ENCODE assay signal across 8 mouse cellular contexts in the genomic region with DNA sequence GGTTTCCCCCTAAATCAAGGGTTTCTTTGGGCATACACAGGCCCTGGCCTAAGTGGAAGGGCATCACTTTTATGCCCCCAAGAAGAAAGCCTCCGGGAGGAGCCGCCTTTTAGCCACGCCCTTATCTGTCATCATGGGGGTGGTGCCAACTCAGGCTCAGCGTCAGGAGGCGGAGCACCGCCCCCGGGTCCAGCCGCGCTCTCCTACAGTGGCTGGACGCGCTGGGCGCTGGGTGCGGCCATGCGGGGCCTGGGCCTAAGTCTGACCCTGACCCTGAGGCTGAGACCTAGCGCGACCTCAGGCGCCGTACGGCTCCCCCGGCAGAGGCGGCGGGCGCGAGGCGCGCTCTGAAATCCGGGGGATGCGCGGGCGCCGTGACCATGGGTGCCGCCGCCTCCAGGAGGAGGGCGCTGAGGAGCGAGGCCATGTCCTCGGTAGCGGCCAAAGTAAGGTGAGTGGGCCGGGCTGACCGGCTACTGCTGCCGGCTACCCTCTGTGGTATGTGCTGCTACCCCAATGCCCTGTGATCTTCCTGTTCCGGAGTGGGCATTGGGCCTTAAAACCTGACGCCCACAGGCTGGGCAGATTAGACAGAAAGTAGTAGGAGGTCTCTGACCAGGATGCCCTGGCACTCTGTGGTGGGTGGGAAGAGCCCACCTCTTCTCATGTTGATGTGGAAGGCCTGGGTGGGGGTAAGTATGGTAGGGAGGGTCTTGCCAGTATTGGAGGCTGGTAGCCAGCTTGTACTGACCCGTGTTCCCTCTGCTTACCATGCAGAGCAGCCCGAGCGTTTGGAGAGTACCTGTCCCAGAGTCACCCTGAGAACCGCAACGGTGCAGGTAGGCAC. TPM values are rescaled to one million over a fixed set of nuclear protein-coding genes. Genes with fewer than 3 reads are reported as not detected.
DNase-seq lines count a peak whose midpoint lies in the region; ATAC-seq and TF ChIP-seq lines count a peak whose summit lies in the region.

A gene (plus strand): TSS at position 135 of the 847 bp plus-strand sequence.

- H3K4me2 ChIP-seq in hindbrain, embryonic 15.5 days = peak within 1 kb of the TSS; percentile 93

- ATAC-seq in Patski = peak; percentile 82
- peak; percentile 91 for ATAC-seq in hindbrain, embryonic 15.5 days (ENCODE audit: low FRiP score, low read depth)

- H3K4me3 ChIP-seq in hindbrain, embryonic 15.5 days = peak within 1 kb of the TSS; percentile 76

- WGBS in hindbrain, embryonic 15.5 days = 5% methylated on average over 47 of the region's 47 CpGs

- no peak for DNase-seq in Patski (ENCODE audit: low read depth, low spot score)
- DNase-seq in cerebellum, postnatal 25 days = peak; percentile 82 to 90
- peak; percentile 86 to 90 for DNase-seq in frontal cortex, postnatal 36 days (ENCODE audit: low spot score in 2 of 2)
- peak; percentile 74 for DNase-seq in left cerebral cortex, adult 11 months (ENCODE audit: low spot score)
- DNase-seq in lung, postnatal 4 days = peak; percentile 90 to 92
- DNase-seq in retina, postnatal 7 days (ENCODE audit: low read depth, low spot score) = peak; percentile 71
- peak; percentile 69 for DNase-seq in urinary bladder, adult 2 months (ENCODE audit: low spot score)

- H3K9ac ChIP-seq in hindbrain, embryonic 15.5 days = peak within 1 kb of the TSS; percentile 70

- no peaks in the 10 kb centered on the region for H3K9me3 ChIP-seq in hindbrain, embryonic 15.5 days

- no peak for TF ChIP-seq CTCF in Patski (IDR thresholded peaks at IDR 0.05)

- in situ Hi-C loops in Patski (cut with MboI; ENCODE audit: low pct_unique_long_range_greater_than_20kb) = no loop called here

- H3K27ac ChIP-seq in hindbrain, embryonic 15.5 days (replicated peaks) = peak within 1 kb of the TSS; percentile 64

- POLR2A ChIA-PET in Patski (lab: Charles Lee) = interaction anchor here (0.9 kb wide), 1 partner anchor 10 kb away, joined by 4 read pairs; no protein-coding TSS in a partner anchor

- CTCF ChIA-PET in Patski (lab: Charles Lee) = interaction anchor here (1.4 kb wide), 1 partner anchor 12 kb away, joined by 3 read pairs; no protein-coding TSS in a partner anchor

- peaks cover 14% of the 10 kb centered on the region; the same call in 1 of the 2 replicates for H3K36me3 ChIP-seq in hindbrain, embryonic 15.5 days

- no peaks in the 10 kb centered on the region for H3K27me3 ChIP-seq in Patski
- no peaks in the 10 kb centered on the region for H3K27me3 ChIP-seq in hindbrain, embryonic 15.5 days

- peaks cover 23% of the 10 kb centered on the region for H3K4me1 ChIP-seq in hindbrain, embryonic 15.5 days (replicated peaks)

RNA-seq across cellular contexts. Expression of the gene that starts here (rescaled TPM):
- polyA plus RNA-seq in Patski (2021) = 120 TPM
- 166 and 188 TPM in 2 replicates for polyA plus RNA-seq in hindbrain, embryonic 15.5 days (2015; fragmentation: Nextera tagmentation; extraction: Ambion mirVana)
- polyA plus RNA-seq in urinary bladder, adult 2 months (2012; rRNA removed) = 87.4 and 114 TPM in 2 replicates
